Mouse (Mus musculus) cerebellum, adult 2 months (tissue): ENCODE measurements around the gene Plac9a.
"Not testable (repeated sequence)": the region's sequence is repeated elsewhere in the genome, so short reads cannot be mapped to it uniquely, and the experiment has no call there.

Experiments used
- CTCF ChIP-seq: fragments of 200-500 bp; IDR thresholded peaks from 2 replicates; pipeline ENCODE4 v1.5.1; 2011; ENCODE audit warnings: low read depth, mild to moderate bottlenecking, control low read depth, low read length, moderate library complexity, borderline replicate concordance; ENCODE audit not compliant: insufficient read depth
- POLR2A ChIP-seq: fragments of 200-500 bp; IDR thresholded peaks from 2 replicates; pipeline ENCODE4 v1.6.1; 2011; ENCODE audit warnings: low read length, control low read depth, borderline replicate concordance; ENCODE audit not compliant: insufficient read depth

GRCm38 (mm10) chr14:25918427-25919170 is 15.7 kb upstream of the Plac9a start:
- TF ChIP-seq POLR2A, CTCF: not testable (repeated sequence)
